Mouse (Mus musculus): ENCODE measurements at regions not wholly inside any gene's neighbourhood (a gene's known extent, or its start where the extent isn't known, plus 50 kb on each side); places are given as distances from the start of the nearest gene placed in this dataset.
A peak's percentile ranks its signal among the peaks of the same experiment; 100 is the strongest.

DNA sequence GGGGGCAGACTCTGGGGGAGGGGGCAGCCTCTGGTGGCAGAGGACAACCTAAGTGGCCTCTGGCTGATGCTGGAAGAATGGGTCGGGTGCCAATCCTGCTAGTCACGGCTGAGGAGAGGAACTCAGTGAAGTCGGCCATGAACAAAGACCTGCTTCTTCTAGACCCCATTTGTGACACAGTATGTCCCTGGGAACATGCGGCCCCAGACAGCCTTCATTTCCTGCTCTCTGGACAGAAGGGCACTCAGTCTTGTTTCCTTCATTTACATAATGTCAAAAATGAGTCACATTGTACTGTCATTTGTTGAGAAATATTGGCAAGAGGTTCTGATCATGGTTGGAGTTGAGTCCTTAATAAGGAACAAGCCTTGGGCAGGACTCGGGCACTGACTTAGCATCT is 116.5 kb upstream of the Hes1 start:
- peak in 1 of 2 experiments; percentile 17 for DNase-seq (ENCODE audit: low spot score in 2 of 2)

DNA sequence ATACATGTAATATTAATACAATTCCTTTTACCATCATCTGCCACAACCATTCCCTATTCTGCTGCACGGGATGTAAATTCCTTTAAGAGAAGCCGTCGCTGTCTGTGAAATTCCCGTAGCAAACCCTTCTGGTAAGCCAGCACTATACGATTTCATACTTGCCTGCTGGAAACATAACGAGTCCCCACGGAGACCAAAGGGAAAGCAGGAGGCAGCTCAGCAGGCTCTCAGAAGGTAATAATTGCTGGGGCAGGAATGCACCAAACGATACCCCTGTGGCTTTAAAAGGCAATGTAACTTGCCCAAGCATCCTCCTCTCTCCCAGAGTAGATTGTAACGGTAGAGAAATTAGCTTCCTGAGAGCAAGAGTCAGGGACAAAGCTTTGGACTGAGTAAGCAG is 114.0 kb upstream of the Hes1 start:
- no peak for DNase-seq (ENCODE audit: low spot score in 2 of 2)

DNA sequence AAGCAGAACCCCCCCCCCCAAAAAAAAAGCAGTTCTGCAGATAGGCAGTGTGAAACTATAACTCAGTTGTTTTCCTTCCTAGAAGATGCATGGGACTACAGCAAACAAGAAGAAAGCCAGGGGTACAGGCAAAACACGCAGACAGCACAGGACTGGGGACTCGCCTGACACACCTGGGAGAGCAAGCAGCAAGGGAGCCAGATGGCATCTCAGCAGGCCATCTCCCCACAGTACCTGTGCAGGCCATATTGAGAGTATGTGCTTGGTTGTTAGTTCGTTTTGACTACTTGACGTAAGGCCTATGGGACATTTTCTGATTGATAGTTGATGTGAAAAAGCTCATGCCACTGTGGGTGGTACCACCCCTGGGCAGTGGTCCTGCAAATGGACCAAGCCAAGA is 113.4 kb upstream of the Hes1 start:
- DNase-seq (ENCODE audit: low spot score in 2 of 2), result no peak

DNA sequence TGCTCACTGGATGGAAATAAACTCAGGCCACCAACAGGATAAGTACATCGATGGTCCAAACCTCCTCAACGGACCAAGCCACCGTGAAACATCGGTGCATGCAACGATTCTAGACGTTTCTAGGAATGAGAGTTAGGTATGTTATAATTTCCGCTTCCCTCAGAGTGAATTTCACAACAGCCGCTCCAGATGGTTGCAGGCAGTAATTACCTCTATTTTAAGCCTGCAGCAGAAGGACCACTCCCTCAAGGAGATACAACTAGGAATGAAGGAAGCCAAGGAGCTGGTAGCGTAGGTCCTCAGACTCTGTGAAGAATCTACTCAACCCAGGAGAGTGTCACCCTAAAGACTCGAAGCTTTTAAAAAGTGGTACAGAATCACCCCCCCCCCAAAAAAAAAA is 109.5 kb upstream of the Hes1 start:
- DNase-seq (ENCODE audit: low spot score in 2 of 2), result no peak

DNA sequence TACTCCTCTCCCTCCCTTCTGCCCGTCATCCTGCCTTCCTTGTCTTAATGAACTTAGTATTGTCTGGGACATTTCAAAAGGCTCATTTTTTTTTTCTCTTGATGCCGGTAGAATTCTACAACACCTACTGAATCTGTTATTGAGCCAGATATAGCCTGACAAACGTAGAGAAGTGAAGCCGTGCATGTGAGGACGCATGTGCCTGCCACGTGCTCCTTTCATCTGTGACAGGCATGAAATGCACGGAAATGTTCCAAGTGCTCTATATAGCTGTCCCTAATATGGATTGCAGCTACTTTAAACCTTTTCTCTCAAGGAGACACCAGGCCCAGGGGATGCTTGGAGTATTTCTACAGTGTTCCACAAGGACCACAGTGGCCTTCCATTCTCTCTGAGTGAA is 107.3 kb upstream of the Hes1 start:
- DNase-seq (ENCODE audit: low spot score in 2 of 2), result no peak

DNA sequence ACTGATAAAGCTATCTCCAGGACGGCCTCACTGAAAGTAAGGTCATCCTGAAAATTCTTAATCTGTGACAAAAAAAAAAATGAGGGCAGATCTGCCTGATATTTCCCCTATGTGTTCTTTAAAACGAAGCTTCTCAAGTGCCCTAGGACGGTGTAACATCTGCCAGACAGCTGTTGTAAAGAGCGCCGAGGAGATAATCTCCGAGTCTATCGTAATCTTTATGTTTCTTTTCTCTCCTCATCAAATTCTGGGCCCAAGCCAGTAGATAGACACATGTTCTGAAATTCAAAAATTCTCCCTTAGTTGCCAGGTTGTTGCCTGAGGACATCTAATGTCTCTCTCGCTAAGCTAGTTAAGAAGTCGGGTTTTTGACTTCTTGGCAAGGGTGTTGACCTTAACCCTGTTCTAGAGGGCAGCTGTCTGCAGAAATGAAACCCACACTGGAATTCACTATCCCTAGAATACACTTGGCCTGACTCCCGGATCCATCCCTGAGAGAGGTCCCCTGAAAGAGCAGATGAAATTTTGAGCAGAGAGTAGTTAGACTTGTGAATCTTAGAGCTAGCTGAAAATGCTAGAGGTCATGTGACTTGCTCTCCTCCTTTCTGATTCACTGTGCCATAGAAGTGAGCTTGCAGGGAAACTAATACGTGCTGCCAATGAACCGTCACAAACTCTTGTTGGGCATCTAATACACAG is 104.1 kb upstream of the Hes1 start:
- DNase-seq (ENCODE audit: low spot score in 2 of 2), result peak in 1 of 2 experiments; percentile 28

DNA sequence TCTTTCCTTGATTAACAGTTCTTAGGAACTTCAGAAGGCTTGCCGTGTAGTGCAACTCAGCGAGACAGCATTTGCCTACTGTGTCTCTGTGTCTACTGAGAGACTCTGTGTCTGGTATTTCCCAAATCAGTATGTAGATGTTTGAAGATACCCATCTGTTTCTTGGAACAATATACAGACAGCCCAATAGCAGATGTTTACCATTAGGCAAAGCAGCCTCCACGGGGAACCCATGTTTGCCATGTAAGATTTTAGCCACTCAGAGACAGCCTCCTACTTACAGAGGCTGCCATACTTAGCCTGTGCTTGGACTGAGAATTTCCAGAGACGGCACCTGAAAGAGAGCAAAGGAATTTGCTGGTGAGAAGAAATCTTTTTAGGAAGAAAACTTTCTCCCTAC is 100.9 kb upstream of the Hes1 start:
- no peak for DNase-seq (ENCODE audit: low spot score in 2 of 2)

DNA sequence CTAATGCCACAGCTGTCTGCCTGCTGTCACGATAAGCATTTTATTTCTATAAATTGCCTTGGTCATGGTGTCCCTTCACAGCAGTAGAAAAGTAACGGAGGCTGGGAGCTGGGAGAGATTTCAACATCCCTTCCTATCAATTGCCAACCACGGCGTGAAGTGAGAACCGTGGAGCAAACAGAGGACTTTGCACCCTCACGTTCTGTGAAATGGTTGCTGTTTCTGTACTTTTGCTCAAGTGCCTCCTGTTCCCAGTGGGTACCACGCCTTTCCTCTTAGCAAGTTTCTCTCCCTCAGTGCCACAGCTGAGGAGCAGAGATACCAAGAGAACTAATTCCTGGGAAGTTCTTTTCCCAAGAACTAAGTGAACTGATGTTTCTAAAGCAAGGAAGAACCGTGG is 99.6 kb upstream of the Hes1 start:
- no peak for DNase-seq (ENCODE audit: low spot score in 2 of 2)

DNA sequence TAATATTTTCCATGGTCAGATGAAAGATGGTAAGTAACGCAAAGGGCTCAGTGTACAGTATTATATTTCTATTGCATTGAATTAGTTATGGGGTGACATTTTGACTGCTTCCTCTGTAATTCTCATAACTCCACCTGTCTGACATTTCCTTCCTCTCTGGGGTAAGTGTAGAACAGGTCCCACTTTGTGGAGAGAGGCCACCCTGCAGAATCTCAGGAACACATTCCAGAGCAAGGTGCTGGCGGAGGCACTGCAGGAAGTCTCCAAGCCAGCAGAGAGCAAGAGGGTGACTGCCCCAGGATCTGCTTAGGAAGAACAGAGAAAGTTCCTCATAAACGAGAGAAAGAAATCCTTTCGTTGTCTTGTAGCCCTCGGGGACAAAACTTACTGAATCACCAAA is 95.4 kb upstream of the Hes1 start:
- no peak for DNase-seq (ENCODE audit: low spot score in 2 of 2)

DNA sequence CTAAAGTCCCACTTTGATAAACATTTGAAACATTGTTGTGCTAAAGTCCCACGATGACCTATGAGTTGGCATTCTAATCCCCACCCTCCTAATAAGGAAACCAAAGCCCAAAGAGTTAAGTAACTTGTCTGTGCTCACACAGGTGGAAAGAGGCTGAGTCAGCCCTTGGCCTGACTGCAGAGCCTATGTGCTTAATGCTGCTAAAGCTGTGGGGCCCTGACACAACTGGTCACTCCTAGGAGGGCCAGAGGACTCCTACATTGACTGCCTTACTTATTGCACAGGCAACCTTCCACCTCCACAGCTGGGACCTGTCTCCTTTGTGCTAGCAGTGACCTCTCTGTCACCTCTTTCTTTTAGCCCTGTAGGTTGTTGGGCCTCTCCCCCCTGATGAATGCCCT is 91.4 kb upstream of the Hes1 start:
- no peak for DNase-seq (ENCODE audit: low spot score in 2 of 2)

DNA sequence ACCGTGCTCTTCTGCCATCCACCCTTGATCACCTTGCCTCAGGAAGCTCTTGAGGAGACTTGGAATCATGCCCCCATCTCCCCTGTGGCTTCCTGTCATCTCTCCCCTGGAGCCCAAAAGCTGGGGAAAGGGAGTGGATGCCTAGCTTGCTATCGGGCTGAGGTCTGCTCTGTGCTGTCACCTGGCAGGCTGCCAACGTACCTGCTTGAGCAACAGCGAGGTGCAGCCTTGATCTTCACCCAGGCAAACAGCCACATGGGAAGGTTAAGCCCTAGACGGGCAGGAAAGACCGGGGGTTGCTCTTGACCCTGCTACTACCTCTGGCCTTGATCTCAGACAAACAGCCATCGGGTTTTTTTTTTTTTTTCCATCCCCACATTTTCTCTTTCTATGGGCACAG is 90.9 kb upstream of the Hes1 start:
- no peak for DNase-seq (ENCODE audit: low spot score in 2 of 2)

DNA sequence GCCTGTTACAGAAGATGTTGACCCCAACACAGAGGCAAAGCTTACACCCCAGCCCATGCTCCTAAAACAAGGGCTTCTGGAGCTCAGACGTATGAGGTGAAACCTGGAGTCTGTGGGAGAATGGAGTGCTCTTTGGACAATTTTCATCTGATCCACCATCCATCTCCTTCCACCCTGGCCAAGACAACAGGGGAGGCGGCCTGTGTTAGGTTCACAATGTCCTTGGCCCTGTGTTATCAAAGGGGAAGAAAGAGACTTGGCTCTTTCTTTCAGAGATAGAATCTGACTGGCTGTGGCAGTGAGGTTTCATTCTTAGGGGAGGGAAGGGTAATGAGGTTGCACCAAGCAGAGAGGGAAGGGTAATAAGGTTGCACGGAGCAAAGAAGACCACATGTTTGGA is 88.4 kb upstream of the Hes1 start:
- DNase-seq (ENCODE audit: low spot score in 2 of 2), result no peak

DNA sequence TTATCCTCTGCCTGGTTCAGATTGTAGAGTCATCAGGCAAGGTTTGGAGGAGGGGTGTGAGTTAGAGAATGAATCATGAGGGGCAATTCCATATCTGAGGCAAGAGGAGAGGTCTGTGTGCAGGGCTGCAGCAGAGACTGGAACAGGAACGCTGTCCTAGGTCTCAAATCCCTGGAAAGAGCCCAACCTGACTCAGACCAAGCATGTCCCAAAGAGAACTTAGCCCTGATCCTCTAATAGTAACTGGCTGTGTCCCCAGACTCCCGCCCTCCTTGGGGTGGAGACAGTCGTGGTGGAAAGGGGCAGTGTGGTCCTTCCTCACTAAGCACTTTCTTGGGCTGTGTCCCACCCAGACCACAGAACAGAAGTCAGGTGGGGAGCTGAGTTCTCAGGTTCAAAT is 87.2 kb upstream of the Hes1 start:
- DNase-seq (ENCODE audit: low spot score in 2 of 2), result no peak

DNA sequence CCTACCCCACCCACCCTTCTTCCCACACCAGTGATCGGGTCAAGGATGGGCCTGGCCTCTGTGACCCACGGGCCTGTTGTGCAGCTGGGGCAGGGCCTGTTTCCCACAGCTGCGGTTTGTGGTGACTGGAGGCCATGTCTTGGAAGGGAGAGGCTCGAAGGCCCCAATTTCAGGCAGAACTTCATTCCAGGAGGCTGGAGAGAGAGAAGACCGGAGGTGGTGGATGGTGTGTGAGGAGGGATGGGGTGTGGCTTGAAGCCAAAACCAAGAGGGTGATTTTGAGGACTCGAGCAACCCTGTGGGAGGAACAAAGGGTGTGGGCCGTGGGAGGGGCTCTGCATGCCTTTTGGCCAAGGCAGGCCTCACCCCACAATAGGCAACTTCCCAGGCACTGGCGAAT is 86.5 kb upstream of the Hes1 start:
- no peak for DNase-seq (ENCODE audit: low spot score in 2 of 2)

DNA sequence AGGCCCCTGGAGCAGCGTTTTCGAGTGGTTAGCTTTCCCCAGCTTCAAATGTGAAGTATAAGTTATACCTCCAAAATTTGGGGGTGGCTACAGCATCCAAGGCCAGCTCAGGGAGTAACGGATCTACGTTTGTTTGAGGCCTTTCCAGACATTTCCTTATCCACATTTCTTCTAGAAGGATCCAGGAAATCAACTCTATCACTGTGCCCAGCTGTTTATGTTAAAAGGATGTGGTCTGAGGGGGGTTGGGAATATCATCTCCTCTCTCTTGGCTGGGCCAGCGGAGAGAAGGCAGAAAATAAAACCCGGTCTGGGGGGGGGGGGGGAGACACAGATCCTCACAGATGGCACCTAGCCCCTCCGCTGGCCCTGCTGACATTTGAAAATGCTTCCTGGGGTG is 85.1 kb upstream of the Hes1 start:
- no peak for DNase-seq (ENCODE audit: low spot score in 2 of 2)

DNA sequence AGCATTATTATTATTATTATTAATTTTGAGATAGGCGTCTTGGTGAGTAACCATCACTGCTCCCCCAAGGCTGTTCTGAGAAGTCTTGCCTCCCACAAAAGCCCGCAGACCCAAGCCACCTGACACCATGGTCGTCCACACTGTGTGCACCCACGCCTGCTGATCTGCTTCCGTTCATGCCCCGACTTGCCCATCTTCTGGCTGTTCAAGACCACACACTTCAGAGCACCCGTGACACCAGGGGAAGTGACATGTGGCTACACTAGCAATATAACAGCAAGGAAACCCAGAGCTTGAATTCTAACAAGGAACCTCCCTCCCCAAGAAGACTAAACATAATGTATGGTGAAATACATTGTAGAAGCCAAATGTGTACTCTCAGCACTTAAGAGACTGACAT is 82.6 kb upstream of the Hes1 start:
- DNase-seq (ENCODE audit: low spot score in 2 of 2), result no peak

DNA sequence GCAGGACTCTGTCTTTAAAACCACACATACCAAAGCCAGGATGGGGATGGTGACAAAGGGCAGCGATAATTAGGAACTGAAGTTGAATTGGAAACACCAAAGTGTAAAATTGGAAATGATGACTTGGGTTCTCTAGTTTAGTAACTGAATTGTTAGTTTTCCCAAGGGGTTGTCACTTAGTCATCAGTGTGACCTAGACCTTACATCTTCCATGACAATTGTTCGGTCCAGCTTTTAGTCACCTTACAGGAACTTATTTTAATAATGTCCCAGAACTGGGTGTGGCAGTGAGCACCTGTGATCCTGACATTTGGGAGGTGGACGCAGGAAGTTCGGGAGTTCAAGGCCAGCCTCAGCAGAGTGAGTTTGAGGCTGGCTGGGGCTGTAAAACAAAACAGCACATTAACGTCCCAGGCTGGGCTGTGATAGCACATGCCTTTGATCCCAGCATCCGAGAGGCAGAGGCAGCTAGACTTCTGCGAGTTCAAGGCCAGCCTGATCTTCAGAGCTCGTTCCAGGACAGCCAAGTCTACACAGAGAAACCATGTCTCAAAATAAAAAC is 81.9 kb upstream of the Hes1 start:
- DNase-seq (ENCODE audit: low spot score in 2 of 2), result no peak

DNA sequence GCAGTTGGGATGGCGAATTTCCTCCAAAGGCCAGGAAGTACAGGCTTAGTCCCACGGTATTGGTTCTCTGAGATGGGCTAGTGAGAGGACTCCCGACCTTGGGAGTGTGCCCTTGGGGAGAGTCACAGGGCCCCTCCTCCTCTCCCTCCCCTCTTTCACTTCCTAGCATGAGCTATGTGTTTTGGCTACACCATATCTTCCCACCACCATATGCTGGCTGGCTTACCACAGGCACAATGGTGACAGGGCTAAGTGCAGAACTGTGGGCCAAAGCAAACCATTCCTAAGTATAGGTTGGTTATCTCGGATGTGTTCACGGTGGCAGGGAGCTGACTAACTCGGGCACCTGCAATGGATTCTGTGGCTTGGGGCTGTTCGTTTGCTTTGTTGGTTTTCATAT is 81.0 kb upstream of the Hes1 start:
- DNase-seq (ENCODE audit: low spot score in 2 of 2), result no peak

DNA sequence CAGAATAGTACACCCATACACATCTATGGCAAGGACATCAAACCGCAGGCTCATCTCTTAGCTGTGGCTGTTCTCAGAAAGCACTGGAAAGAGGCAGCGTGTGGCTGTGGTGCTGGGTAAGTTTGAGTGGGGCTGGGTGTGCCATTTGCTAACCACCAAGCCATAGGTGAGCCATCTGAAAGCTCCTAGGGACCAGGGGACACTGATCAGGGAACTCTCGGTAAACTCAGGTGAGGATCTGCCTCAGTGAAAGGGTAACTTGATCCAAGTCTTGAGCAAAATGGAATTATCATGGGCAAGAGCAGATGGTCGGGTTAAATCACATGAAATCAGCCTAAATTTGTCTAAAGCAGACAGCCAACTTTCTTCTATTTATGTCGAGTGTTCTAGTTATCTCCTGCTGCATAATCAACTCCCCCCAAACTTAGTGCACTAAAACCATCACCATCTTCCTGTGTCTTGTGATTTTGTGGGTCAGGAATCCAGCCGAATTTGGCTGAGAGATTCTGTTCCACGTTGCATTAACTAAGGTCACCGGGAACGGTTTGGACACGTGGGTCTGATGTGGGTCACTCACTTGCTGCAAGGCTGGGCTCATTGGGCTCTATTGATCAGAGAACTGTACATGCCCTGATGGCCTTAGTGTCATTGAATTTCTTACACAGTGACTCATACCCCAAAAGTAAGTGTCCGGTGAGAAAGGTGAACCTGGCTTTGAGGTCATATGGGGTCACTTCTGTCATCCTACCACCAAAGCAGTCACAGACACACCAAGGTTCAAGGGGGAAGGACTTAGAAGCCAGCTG is 78.9 kb upstream of the Hes1 start:
- no peak for DNase-seq (ENCODE audit: low spot score in 2 of 2)

DNA sequence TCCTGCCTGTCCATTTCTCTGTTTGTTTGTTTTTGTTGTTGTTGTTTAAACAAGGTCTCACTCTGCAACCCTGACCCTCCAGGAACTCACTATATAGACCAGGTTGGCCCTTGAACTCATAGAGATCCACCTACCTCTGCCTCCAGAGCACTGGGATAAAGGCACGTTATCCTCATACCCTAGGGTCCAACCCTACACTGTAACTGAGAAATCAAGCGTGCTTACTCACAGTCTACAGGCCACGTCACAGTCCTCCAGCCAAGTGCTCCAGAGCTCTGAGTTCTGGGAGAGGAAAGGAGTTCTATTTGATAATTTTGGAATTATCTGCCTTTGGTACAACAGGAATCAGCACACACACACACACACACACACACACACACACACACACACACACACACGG is 76.6 kb upstream of the Hes1 start:
- no peak for DNase-seq (ENCODE audit: low spot score in 2 of 2)

DNA sequence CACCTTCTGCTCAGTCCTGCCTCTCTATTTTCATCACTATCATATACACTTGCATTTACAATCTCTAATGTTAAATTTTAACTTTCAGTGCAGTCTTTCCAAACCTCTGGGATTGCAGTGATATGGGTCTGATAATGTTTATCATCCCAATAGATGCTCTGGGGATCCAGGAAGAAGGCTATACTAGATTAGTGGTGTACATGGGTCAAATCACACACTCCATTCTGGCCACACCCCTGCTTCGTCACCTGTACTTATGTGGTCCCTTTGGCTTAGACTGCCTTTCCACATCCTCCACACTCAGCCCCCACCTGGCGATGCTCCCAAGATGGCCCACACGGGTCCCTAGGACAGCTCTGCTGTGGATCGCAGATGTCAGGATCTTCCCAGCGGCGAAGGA is 76.2 kb upstream of the Hes1 start:
- DNase-seq (ENCODE audit: low spot score in 2 of 2), result no peak

DNA sequence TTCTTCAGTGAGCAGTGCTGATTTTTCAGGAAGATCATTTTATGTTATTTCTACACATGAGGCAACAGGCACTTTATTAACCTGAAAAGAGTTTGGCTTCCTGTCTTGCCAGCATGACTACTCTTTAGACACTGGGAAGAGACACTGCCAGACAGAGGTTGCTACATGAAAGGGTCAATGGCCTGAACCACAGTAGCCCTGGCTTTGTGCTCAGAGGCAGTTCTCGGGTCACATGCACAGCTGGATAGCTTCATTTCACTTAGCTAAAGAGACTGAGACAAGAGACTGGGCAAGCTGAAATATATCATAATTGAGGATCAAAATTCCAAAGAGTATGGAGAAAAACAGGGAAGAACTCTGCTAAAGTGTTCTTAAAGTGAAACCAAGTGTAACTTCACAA is 74.9 kb upstream of the Hes1 start:
- no peak for DNase-seq (ENCODE audit: low spot score in 2 of 2)

DNA sequence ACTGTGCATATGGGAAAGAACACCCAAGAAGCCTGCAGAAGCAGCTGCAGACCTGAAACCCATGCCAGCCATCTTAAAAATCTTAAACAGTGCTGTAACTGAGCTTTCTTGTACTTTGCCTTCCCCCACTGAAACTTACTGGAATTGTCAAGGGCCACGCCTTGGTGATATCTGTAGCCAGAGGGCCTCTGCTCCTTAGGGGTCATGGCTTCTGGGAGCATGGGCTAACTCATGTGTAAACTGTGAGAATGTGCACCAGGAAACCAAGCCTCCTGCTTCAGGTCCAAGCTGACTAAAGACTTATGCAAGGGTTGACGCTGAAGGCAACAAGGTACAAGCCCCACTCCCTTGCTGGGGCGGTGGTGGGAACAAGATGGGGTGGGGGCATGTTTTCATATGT is 73.8 kb upstream of the Hes1 start:
- DNase-seq (ENCODE audit: low spot score in 2 of 2), result no peak

Measured in heart, adult 9 months (tissue).